Mouse (Mus musculus) C2C12 (cell line): ENCODE measurements at regions not wholly inside any gene's neighbourhood (a gene's known extent, or its start where the extent isn't known, plus 50 kb on each side); places are given as distances from the start of the nearest gene placed in this dataset.

Experiments
- CEBPB ChIP-seq: IDR thresholded peaks from one replicate; pipeline ENCODE4 v1.6.1; 2011; ENCODE audit warnings: low read depth, mild to moderate bottlenecking, control low read depth, moderate library complexity
- CTCF ChIP-seq: IDR thresholded peaks from one replicate; pipeline ENCODE4 v1.5.1; 2011; ENCODE audit not compliant: control insufficient read depth, insufficient read depth, insufficient read length
- FOSL1 ChIP-seq: IDR thresholded peaks from one replicate; pipeline ENCODE4 v1.8.0; 2011; ENCODE audit warnings: mild to moderate bottlenecking, low read length; ENCODE audit not compliant: poor library complexity, insufficient read depth, severe bottlenecking
- MAX ChIP-seq: IDR thresholded peaks from one replicate; pipeline ENCODE4 v1.6.1; 2011; ENCODE audit warnings: mild to moderate bottlenecking, control low read depth
- MYOG ChIP-seq: IDR thresholded peaks from one replicate; pipeline ENCODE4 v1.6.1; 2011; ENCODE audit not compliant: control insufficient read depth, insufficient read length; ENCODE audit errors: extremely low read depth
- USF1 ChIP-seq: IDR thresholded peaks from one replicate; pipeline ENCODE4 v1.6.1; 2011; ENCODE audit warnings: low read depth, mild to moderate bottlenecking, control low read depth, moderate library complexity

GRCm38 (mm10) chr4:105956516-105956915 lies 166.8 kb downstream of the Gm12728 start:
- TF ChIP-seq CTCF (no peak), MAX (no peak), MYOG (no peak), FOSL1 (no peak), USF1 (no peak), CEBPB (no peak)
